In genomic region chr8:117257821-117258575, GRCm38 (mm10) we compare ENCODE assay signal across 8 mouse cellular contexts. TPM values are rescaled to one million over a fixed set of nuclear protein-coding genes. Genes with fewer than 3 reads are reported as not detected.
A peak's percentile ranks its signal among the peaks of the same experiment; 100 is the strongest.
DNase-seq lines count a peak whose midpoint lies in the region; ATAC-seq and TF ChIP-seq lines count a peak whose summit lies in the region.

No protein-coding gene starts in this region.

- H3K27ac ChIP-seq in embryonic facial prominence, embryonic 13.5 days: peak overlapping the region; percentile 91
- peak overlapping the region; percentile 94 for H3K27ac ChIP-seq in midbrain, embryonic 13.5 days
- peak overlapping the region; percentile 83 for H3K27ac ChIP-seq in thymus, adult 2 months (ENCODE audit: control insufficient read depth, insufficient read depth, low read length)

- no peak for TF ChIP-seq CTCF in thymus, adult 2 months (IDR thresholded peaks at IDR 0.05; ENCODE audit: borderline replicate concordance, control insufficient read depth, extremely low read depth, insufficient read depth, low read length, poor library complexity)

- peak; percentile 63 for DNase-seq in 3134 (ENCODE audit: extremely low read depth, insufficient read length, low spot score)
- DNase-seq in CD4-positive, CD25-positive, alpha-beta regulatory T cell, adult 2 months (ENCODE audit: low read depth, low spot score): peak; percentile 66
- peak; percentile 32 to 37 for DNase-seq in heart, postnatal 14 days
- peak; percentile 48 to 67 for DNase-seq in kidney, postnatal 4 days
- DNase-seq in thymus, adult 2 months: peak; percentile 65
- DNase-seq in right cerebral cortex, postnatal 14 days: no peak

- TF ChIP-seq POLR2A in thymus, adult 2 months (IDR thresholded peaks at IDR 0.05; ENCODE audit: control insufficient read depth, extremely low read depth, insufficient read depth, low read length, poor library complexity): no peak

- no peaks in the 10 kb centered on the region for H3K27me3 ChIP-seq in embryonic facial prominence, embryonic 13.5 days
- no peaks in the 10 kb centered on the region for H3K27me3 ChIP-seq in midbrain, embryonic 13.5 days
- H3K27me3 ChIP-seq in thymus, adult 2 months (ENCODE audit: control insufficient read depth, insufficient read depth, low read length): no peaks in the 10 kb centered on the region

- ATAC-seq in embryonic facial prominence, embryonic 13.5 days (ENCODE audit: insufficient number of reproducible peaks, insufficient read depth, low FRiP score, low TSS enrichment, low read depth): no peak
- ATAC-seq in midbrain, embryonic 13.5 days: peak; percentile 18; the same call in 1 of the 2 replicates

- no peaks in the 10 kb centered on the region for H3K36me3 ChIP-seq in embryonic facial prominence, embryonic 13.5 days
- H3K36me3 ChIP-seq in midbrain, embryonic 13.5 days: no peaks in the 10 kb centered on the region
- H3K36me3 ChIP-seq in thymus, adult 2 months (ENCODE audit: control insufficient read depth, insufficient read depth, low read length): no peaks in the 10 kb centered on the region

- 2% methylated on average over 22 of the region's 22 CpGs for WGBS in embryonic facial prominence, embryonic 13.5 days
- 2% methylated on average over 22 of the region's 22 CpGs for WGBS in midbrain, embryonic 13.5 days
- WGBS in thymus, adult 2 months: under 1% methylated on average over 22 of the region's 22 CpGs

- H3K9me3 ChIP-seq in embryonic facial prominence, embryonic 13.5 days: no peaks in the 10 kb centered on the region
- no peaks in the 10 kb centered on the region for H3K9me3 ChIP-seq in midbrain, embryonic 13.5 days

- H3K4me3 ChIP-seq in embryonic facial prominence, embryonic 13.5 days: peak overlapping the region; percentile 82
- peak overlapping the region; percentile 100 for H3K4me3 ChIP-seq in midbrain, embryonic 13.5 days (replicated peaks)
- peak overlapping the region; percentile 99 for H3K4me3 ChIP-seq in thymus, adult 2 months (ENCODE audit: control insufficient read depth, insufficient read depth, low read length)

- peak overlapping the region; percentile 88 for H3K4me2 ChIP-seq in embryonic facial prominence, embryonic 13.5 days
- H3K4me2 ChIP-seq in midbrain, embryonic 13.5 days (replicated peaks): peak overlapping the region; percentile 77

- H3K9ac ChIP-seq in embryonic facial prominence, embryonic 13.5 days: peak overlapping the region; percentile 92
- peak overlapping the region; percentile 99 for H3K9ac ChIP-seq in midbrain, embryonic 13.5 days (replicated peaks)

- intact Hi-C loops in heart, postnatal 14 days (cut with DNase I): loop anchor here (2.0 to 10.0 kb wide), 2 partner anchors 27 to 117 kb away; no protein-coding TSS in a partner anchor

- H3K4me1 ChIP-seq in embryonic facial prominence, embryonic 13.5 days: peaks cover 48% of the 10 kb centered on the region
- H3K4me1 ChIP-seq in midbrain, embryonic 13.5 days (replicated peaks): peaks cover 51% of the 10 kb centered on the region
- H3K4me1 ChIP-seq in thymus, adult 2 months (replicated peaks; ENCODE audit: control insufficient read depth, insufficient read depth, low read length): peaks cover 45% of the 10 kb centered on the region

RNA-seq across cellular contexts. Expression of gene Cmip, which starts 1.1 kb away (rescaled TPM):
- 17.7 and 20.1 TPM in 2 replicates for polyA plus RNA-seq in embryonic facial prominence, embryonic 13.5 days (2015; fragmentation: Nextera tagmentation; extraction: Ambion mirVana)
- total RNA-seq in heart, postnatal 14 days (2021): 10 to 100 TPM; 29.5 to 30.9 TPM
- polyA plus RNA-seq in midbrain, embryonic 13.5 days (2015; fragmentation: Nextera tagmentation; extraction: Ambion mirVana): 65.3 and 71.7 TPM in 2 replicates
- 103 and 134 TPM in 2 replicates for polyA plus RNA-seq in thymus, adult 2 months (2012; rRNA removed)
